Mouse (Mus musculus) kidney, embryonic 14.5 days (tissue): ENCODE data around the gene Mfap5. TPM values are rescaled to one million over a fixed set of nuclear protein-coding genes. Genes with fewer than 3 reads are reported as not detected.

Experiments
- polyA plus RNA-seq: library from polyadenylated mRNA; unstranded; fragments of >200 nt; fragmentation: Nextera tagmentation; extraction: Ambion mirVana; gene quantifications from 2 replicates; pipeline ENCODE4 v1.2.1, GENCODE M21; 2014

The Mfap5 gene
- polyA plus RNA-seq, 1 experiment from 2014 or later, result 10.4 TPM

Other genes with a start within 250 kb of the Mfap5 start
- not detected in 2 replicates for gene Klrg1, start 223.0 kb upstream of the Mfap5 start, polyA plus RNA-seq
- 67.7 and 110 TPM in 2 replicates for gene M6pr, start 197.1 kb upstream of the Mfap5 start, polyA plus RNA-seq
- gene Phc1, start 165.3 kb upstream of the Mfap5 start, polyA plus RNA-seq, result 22.4 and 29.4 TPM in 2 replicates
- gene Rimklb, start 7.1 kb upstream of the Mfap5 start, polyA plus RNA-seq, result 19.9 and 23.2 TPM in 2 replicates
- not detected in 2 replicates for gene Aicda, start 48.0 kb downstream of the Mfap5 start, polyA plus RNA-seq
- 1.3 and 2.7 TPM in 2 replicates for gene Apobec1, start 96.6 kb downstream of the Mfap5 start, polyA plus RNA-seq
- gene Gdf3, start 104.2 kb downstream of the Mfap5 start, polyA plus RNA-seq, result not detected in 2 replicates
- not detected in 2 replicates for gene Dppa3, start 120.6 kb downstream of the Mfap5 start, polyA plus RNA-seq
- 0.13 TPM in 1 of 2 replicates, not detected in the other for gene Nanog, start 201.6 kb downstream of the Mfap5 start, polyA plus RNA-seq